Mouse (Mus musculus) lung, adult 2 months (tissue): ENCODE results near the gene Gm26620. TPM values are rescaled to one million over a fixed set of nuclear protein-coding genes. Genes with fewer than 3 reads are reported as not detected.

Experiments
- DNase-seq: peaks from one replicate; pipeline ENCODE4 v3.0.0; 2022
- H3K4me1 ChIP-seq: fragments of 200-500 bp; 2 replicates; pipeline ENCODE4 v1.6.1; 2011; ENCODE audit warnings: low read length; ENCODE audit not compliant: control insufficient read depth, insufficient read depth
- H3K4me3 ChIP-seq: fragments of 200-500 bp; replicated peaks from 2 replicates; pipeline ENCODE3; 2011; ENCODE audit warnings: low read depth, mild to moderate bottlenecking, control low read depth, low read length; ENCODE audit errors: extremely low read depth
- CTCF ChIP-seq: fragments of 200-500 bp; IDR thresholded peaks from 2 replicates; pipeline ENCODE4 v1.5.1; 2011; ENCODE audit warnings: mild to moderate bottlenecking, low read length, control low read depth; ENCODE audit not compliant: insufficient read depth
- POLR2A ChIP-seq: fragments of 200-500 bp; IDR thresholded peaks from 2 replicates; pipeline ENCODE4 v1.6.1; 2011; ENCODE audit warnings: low read depth, mild to moderate bottlenecking, control low read depth, low read length, borderline replicate concordance; ENCODE audit errors: extremely low read depth
- WGBS: fragments of 180-500 bp; shearing (Covaris S2); methylation state at CpG from one replicate; pipeline ENCODE4 v1.1.7; 2018; 5-methylcytosine and 5-hydroxymethylcytosine counted together
- polyA plus RNA-seq: library from polyadenylated mRNA; depleted of rRNA; stranded (reverse); fragments of >200 nt; gene quantifications from 2 replicates; pipeline ENCODE4 v1.2.3, GENCODE M21; 2012

Gene Gm26620
- polyA plus RNA-seq, 1 experiment, result 1.2 TPM

- DNase-seq, result peak; percentile 68
- under 1% methylated on average over 33 of the region's 33 CpGs for WGBS
- H3K4me1 ChIP-seq, result peaks cover 3% of the 10 kb centered on the region
- H3K4me3 ChIP-seq, result peak overlapping the region; percentile 97
- peak; percentile 24; the same call in 1 of the 2 replicates for TF ChIP-seq POLR2A
- no peak for TF ChIP-seq CTCF
Observed at GRCm38 (mm10) chr1:170868107-170868904, 16.6 kb upstream of the Gm26620 start.

DNA sequence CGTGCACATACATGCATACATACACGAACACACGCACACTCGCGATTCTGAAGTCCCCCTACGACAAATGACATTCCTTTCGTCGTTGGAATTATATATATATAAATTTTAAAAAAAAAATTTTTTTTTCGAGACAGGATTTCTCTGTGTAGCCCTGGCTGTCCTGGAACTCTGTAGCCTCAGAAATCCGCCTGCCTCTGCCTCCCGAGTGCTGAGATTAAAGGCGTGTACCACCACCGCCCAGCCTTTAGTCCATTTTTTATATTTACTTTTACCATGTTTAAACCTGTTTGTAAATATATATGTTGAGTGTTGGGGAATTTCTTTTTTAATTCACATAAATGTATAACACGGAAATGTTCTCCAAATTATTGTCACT, 16.0 kb upstream of the Gm26620 start:
- TF ChIP-seq CTCF, result no peak
- TF ChIP-seq POLR2A, result no peak
- H3K4me3 ChIP-seq, result peak overlapping the region; percentile 64
- whole genome bisulfite sequencing, result 13% methylated on average over 14 of the region's 14 CpGs
- no peak for DNase-seq
- H3K4me1 ChIP-seq, result peaks cover 3% of the 10 kb centered on the region

GRCm38 (mm10) chr1:170871402-170871801, 13.5 kb upstream of the Gm26620 start:
- no peak overlapping the region for H3K4me3 ChIP-seq
- DNase-seq, result no peak
- TF ChIP-seq CTCF (no peak), POLR2A (no peak)
- H3K4me1 ChIP-seq, result no peaks in the 10 kb centered on the region
- WGBS, result 84% methylated on average over 6 of the region's 6 CpGs

- WGBS, result 96% methylated on average over 2 of the region's 2 CpGs
- no peaks in the 10 kb centered on the region for H3K4me1 ChIP-seq
- no peak overlapping the region for H3K4me3 ChIP-seq
- DNase-seq, result no peak
- TF ChIP-seq POLR2A (no peak), CTCF (no peak)
Observed at GRCm38 (mm10) chr1:170871961-170872360, 12.9 kb upstream of the Gm26620 start.

DNA sequence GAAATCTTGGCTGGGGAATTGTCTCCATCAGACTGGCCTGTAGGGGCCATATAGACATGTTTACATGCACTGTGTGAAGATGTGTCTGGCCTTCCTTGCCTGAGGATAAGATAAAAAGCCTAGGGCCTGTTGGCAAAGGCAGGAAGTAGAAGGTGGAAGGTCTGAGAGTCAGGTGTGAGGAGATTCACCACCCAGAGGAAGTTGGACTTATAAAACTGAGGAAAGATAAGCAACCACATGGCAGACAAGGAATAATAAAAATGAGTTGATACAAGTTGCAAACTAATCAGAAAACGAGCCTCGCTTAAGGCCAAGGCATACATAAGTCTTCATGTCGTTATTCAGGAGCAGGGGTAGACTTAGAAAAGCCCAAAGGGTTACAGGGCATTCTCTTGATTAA, 9.2 kb upstream of the Gm26620 start:
- Histone ChIP-seq H3K4me1 (no peaks in the 10 kb centered on the region), H3K4me3 (no peak overlapping the region)
- no peak for DNase-seq
- WGBS, result 84% methylated on average over 3 of the region's 3 CpGs
- no peak for TF ChIP-seq CTCF
- no peak for TF ChIP-seq POLR2A

GRCm38 (mm10) chr1:170876906-170877305, 8.0 kb upstream of the Gm26620 start:
- Histone ChIP-seq H3K4me1 (no peaks in the 10 kb centered on the region), H3K4me3 (no peak overlapping the region)
- no peak for TF ChIP-seq CTCF
- no peak for TF ChIP-seq POLR2A
- no peak for DNase-seq
- WGBS, result 79% methylated on average over 5 of the region's 5 CpGs

- H3K4me1 ChIP-seq, result no peaks in the 10 kb centered on the region
- TF ChIP-seq POLR2A, result no peak
- TF ChIP-seq CTCF, result no peak
- 67% methylated on average over 5 of the region's 5 CpGs for WGBS
Observed at GRCm38 (mm10) chr1:170882915-170883485, 1.9 kb upstream of the Gm26620 start.

GRCm38 (mm10) chr1:170884390-170884789, 475 bp upstream of the Gm26620 start:
- 18% methylated on average over 8 of the region's 8 CpGs for WGBS
- peak overlapping the region; percentile 85 for H3K4me3 ChIP-seq
- DNase-seq, result no peak
- no peaks in the 10 kb centered on the region for H3K4me1 ChIP-seq
- TF ChIP-seq CTCF, result no peak
- no peak for TF ChIP-seq POLR2A

More at GRCm38 (mm10) chr1:170882915-170883485, 1.9 kb upstream of the Gm26620 start:
- DNase-seq, result no peak
- H3K4me3 ChIP-seq, result no peak overlapping the region

- WGBS, result 48% methylated on average over 6 of the region's 6 CpGs
- no peak for DNase-seq
- no peaks in the 10 kb centered on the region for H3K4me1 ChIP-seq
- no peak overlapping the region for H3K4me3 ChIP-seq
- no peak for TF ChIP-seq POLR2A
- no peak for TF ChIP-seq CTCF
Observed at GRCm38 (mm10) chr1:170886044-170886458, 1.2 kb downstream of the Gm26620 start.

- no peak overlapping the region for H3K4me3 ChIP-seq
- TF ChIP-seq CTCF (no peak), POLR2A (no peak)
- whole genome bisulfite sequencing, result 75% methylated on average over 4 of the region's 4 CpGs
- no peaks in the 10 kb centered on the region for H3K4me1 ChIP-seq
- no peak for DNase-seq
Observed at GRCm38 (mm10) chr1:170889310-170889709, 4.4 kb downstream of the Gm26620 start.
